Mouse (Mus musculus): ENCODE measurements around the gene Erc2. TPM values are rescaled to one million over a fixed set of nuclear protein-coding genes. Genes with fewer than 3 reads are reported as not detected.

Gene Erc2
- polyA plus RNA-seq, 1 experiment from 2014 or later: 33.9 TPM

- Histone ChIP-seq H3K36me3 (ENCODE audit: control insufficient read depth, insufficient read depth, low read length) (no peaks in the 10 kb centered on the region), H3K4me3 (ENCODE audit: low read depth, low read length) (no peak overlapping the region), H3K27me3 (ENCODE audit: control insufficient read depth, insufficient read depth, low read length) (no peaks in the 10 kb centered on the region), H3K27ac (ENCODE audit: low read depth, low read length) (no peak overlapping the region), H3K4me2 (replicated peaks; ENCODE audit: low read depth, low read length) (no peak overlapping the region), H3K9me3 (ENCODE audit: control insufficient read depth, low read length) (no peaks in the 10 kb centered on the region), H3K9ac (ENCODE audit: low read depth, low read length) (no peak overlapping the region), H3K4me1 (replicated peaks; ENCODE audit: control insufficient read depth, insufficient read depth, low read length) (no peaks in the 10 kb centered on the region)
- 87% methylated on average over 7 of the region's 7 CpGs for WGBS
- no peak for ATAC-seq (ENCODE audit: low FRiP score)
- no peak for DNase-seq (ENCODE audit: low spot score)
Measured at GRCm38 (mm10) chr14:28274826-28275225, 652.6 kb downstream of the Erc2 start.

DNA sequence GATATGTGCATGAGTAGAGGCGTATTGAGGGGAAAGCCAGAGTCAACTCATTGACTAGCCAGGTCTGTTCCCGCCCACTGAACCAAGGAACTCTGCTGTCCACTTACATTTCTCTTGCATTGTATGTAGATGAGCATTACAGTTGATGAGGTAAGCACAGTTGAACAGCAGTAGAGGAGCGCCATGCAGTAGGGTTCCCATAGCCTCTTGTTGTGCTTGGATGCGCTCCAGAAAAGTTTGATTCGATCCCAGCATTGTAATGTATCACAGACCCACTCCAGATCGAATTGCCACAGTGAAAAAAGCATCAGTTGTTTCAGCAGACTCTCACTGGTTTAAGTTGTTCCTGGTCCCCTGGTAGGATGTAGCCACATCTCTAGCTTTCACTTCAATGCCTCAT is 656.7 kb downstream of the Erc2 start:
- WGBS: 90% methylated on average over 6 of the region's 6 CpGs
- H3K36me3 ChIP-seq (ENCODE audit: control insufficient read depth, insufficient read depth, low read length): no peaks in the 10 kb centered on the region
- ATAC-seq (ENCODE audit: low FRiP score) (no peak), DNase-seq (ENCODE audit: low spot score) (no peak)
- H3K9ac ChIP-seq (ENCODE audit: low read depth, low read length): no peak overlapping the region
- no peak overlapping the region for H3K4me2 ChIP-seq (replicated peaks; ENCODE audit: low read depth, low read length)
- H3K27ac ChIP-seq (ENCODE audit: low read depth, low read length): no peak overlapping the region
- no peaks in the 10 kb centered on the region for H3K27me3 ChIP-seq (ENCODE audit: control insufficient read depth, insufficient read depth, low read length)
- no peaks in the 10 kb centered on the region for H3K9me3 ChIP-seq (ENCODE audit: control insufficient read depth, low read length)
- H3K4me1 ChIP-seq (replicated peaks; ENCODE audit: control insufficient read depth, insufficient read depth, low read length): no peaks in the 10 kb centered on the region
- H3K4me3 ChIP-seq (ENCODE audit: low read depth, low read length): no peak overlapping the region

- Histone ChIP-seq H3K4me1 (replicated peaks; ENCODE audit: control insufficient read depth, insufficient read depth, low read length) (no peaks in the 10 kb centered on the region), H3K4me2 (replicated peaks; ENCODE audit: low read depth, low read length) (no peak overlapping the region), H3K27ac (ENCODE audit: low read depth, low read length) (no peak overlapping the region), H3K36me3 (ENCODE audit: control insufficient read depth, insufficient read depth, low read length) (no peaks in the 10 kb centered on the region), H3K9ac (ENCODE audit: low read depth, low read length) (no peak overlapping the region), H3K9me3 (ENCODE audit: control insufficient read depth, low read length) (no peaks in the 10 kb centered on the region), H3K4me3 (ENCODE audit: low read depth, low read length) (no peak overlapping the region), H3K27me3 (ENCODE audit: control insufficient read depth, insufficient read depth, low read length) (no peaks in the 10 kb centered on the region)
- no peak for ATAC-seq (ENCODE audit: low FRiP score)
- 90% methylated on average over 1 of the region's 1 CpGs for WGBS
- no peak for DNase-seq (ENCODE audit: low spot score)
Measured at GRCm38 (mm10) chr14:28280376-28280775, 658.1 kb downstream of the Erc2 start.

- Histone ChIP-seq H3K9me3 (ENCODE audit: control insufficient read depth, low read length) (no peaks in the 10 kb centered on the region), H3K36me3 (ENCODE audit: control insufficient read depth, insufficient read depth, low read length) (no peaks in the 10 kb centered on the region), H3K27me3 (ENCODE audit: control insufficient read depth, insufficient read depth, low read length) (no peaks in the 10 kb centered on the region), H3K4me2 (replicated peaks; ENCODE audit: low read depth, low read length) (no peak overlapping the region), H3K4me1 (replicated peaks; ENCODE audit: control insufficient read depth, insufficient read depth, low read length) (no peaks in the 10 kb centered on the region), H3K4me3 (ENCODE audit: low read depth, low read length) (no peak overlapping the region), H3K27ac (ENCODE audit: low read depth, low read length) (no peak overlapping the region), H3K9ac (ENCODE audit: low read depth, low read length) (no peak overlapping the region)
- no peak for ATAC-seq (ENCODE audit: low FRiP score)
- 90% methylated on average over 1 of the region's 1 CpGs for WGBS
- DNase-seq (ENCODE audit: low spot score): no peak
Measured at GRCm38 (mm10) chr14:28283319-28284095, 661.3 kb downstream of the Erc2 start.

DNA sequence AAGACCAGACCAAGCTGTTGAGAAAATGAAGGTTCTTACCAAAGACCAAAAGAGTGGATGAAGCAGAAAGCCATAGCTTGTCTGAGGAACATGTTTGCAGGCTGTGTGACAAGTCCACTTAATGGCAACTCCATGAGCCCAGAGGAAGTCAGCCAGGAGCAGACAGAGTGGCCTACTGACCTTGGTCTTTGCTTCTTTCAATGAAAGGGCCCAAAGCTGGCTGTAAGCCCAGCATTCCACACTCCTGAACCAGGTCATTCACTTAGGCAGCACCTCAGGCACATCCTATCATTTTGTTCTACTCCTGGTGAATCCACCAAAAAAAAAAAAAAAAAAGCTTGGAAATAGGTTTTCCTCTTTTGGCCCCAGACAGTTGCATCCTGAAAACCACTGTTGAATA is 664.3 kb downstream of the Erc2 start:
- Histone ChIP-seq H3K9me3 (ENCODE audit: control insufficient read depth, low read length) (no peaks in the 10 kb centered on the region), H3K27ac (ENCODE audit: low read depth, low read length) (no peak overlapping the region), H3K4me1 (replicated peaks; ENCODE audit: control insufficient read depth, insufficient read depth, low read length) (no peaks in the 10 kb centered on the region), H3K36me3 (ENCODE audit: control insufficient read depth, insufficient read depth, low read length) (no peaks in the 10 kb centered on the region), H3K4me3 (ENCODE audit: low read depth, low read length) (no peak overlapping the region), H3K27me3 (ENCODE audit: control insufficient read depth, insufficient read depth, low read length) (no peaks in the 10 kb centered on the region), H3K9ac (ENCODE audit: low read depth, low read length) (no peak overlapping the region), H3K4me2 (replicated peaks; ENCODE audit: low read depth, low read length) (no peak overlapping the region)
- no peak for ATAC-seq (ENCODE audit: low FRiP score)
- DNase-seq (ENCODE audit: low spot score): no peak

GRCm38 (mm10) chr14:28288196-28288595 is 666.0 kb downstream of the Erc2 start:
- no peak overlapping the region for H3K9ac ChIP-seq (ENCODE audit: low read depth, low read length)
- no peak overlapping the region for H3K27ac ChIP-seq (ENCODE audit: low read depth, low read length)
- whole genome bisulfite sequencing: 88% methylated on average over 2 of the region's 2 CpGs

GRCm38 (mm10) chr14:28288926-28289325 is 666.7 kb downstream of the Erc2 start:
- Histone ChIP-seq H3K9me3 (ENCODE audit: control insufficient read depth, low read length) (no peaks in the 10 kb centered on the region), H3K4me1 (replicated peaks; ENCODE audit: control insufficient read depth, insufficient read depth, low read length) (no peaks in the 10 kb centered on the region)
- WGBS: 79% methylated on average over 2 of the region's 2 CpGs

More at GRCm38 (mm10) chr14:28288196-28288595, 666.0 kb downstream of the Erc2 start:
- no peaks in the 10 kb centered on the region for H3K9me3 ChIP-seq (ENCODE audit: control insufficient read depth, low read length)
- H3K4me3 ChIP-seq (ENCODE audit: low read depth, low read length): no peak overlapping the region
- DNase-seq (ENCODE audit: low spot score) (no peak), ATAC-seq (ENCODE audit: low FRiP score) (no peak)
- no peaks in the 10 kb centered on the region for H3K27me3 ChIP-seq (ENCODE audit: control insufficient read depth, insufficient read depth, low read length)
- no peaks in the 10 kb centered on the region for H3K4me1 ChIP-seq (replicated peaks; ENCODE audit: control insufficient read depth, insufficient read depth, low read length)
- no peak overlapping the region for H3K4me2 ChIP-seq (replicated peaks; ENCODE audit: low read depth, low read length)
- no peaks in the 10 kb centered on the region for H3K36me3 ChIP-seq (ENCODE audit: control insufficient read depth, insufficient read depth, low read length)

GRCm38 (mm10) chr14:28293921-28294320 is 671.7 kb downstream of the Erc2 start:
- 90% methylated on average over 5 of the region's 5 CpGs for WGBS

More at GRCm38 (mm10) chr14:28288926-28289325, 666.7 kb downstream of the Erc2 start:
- H3K36me3 ChIP-seq (ENCODE audit: control insufficient read depth, insufficient read depth, low read length): no peaks in the 10 kb centered on the region
- H3K4me2 ChIP-seq (replicated peaks; ENCODE audit: low read depth, low read length): no peak overlapping the region
- no peak overlapping the region for H3K4me3 ChIP-seq (ENCODE audit: low read depth, low read length)
- no peak overlapping the region for H3K9ac ChIP-seq (ENCODE audit: low read depth, low read length)
- ATAC-seq (ENCODE audit: low FRiP score) (no peak), DNase-seq (ENCODE audit: low spot score) (no peak)
- H3K27ac ChIP-seq (ENCODE audit: low read depth, low read length): no peak overlapping the region
- H3K27me3 ChIP-seq (ENCODE audit: control insufficient read depth, insufficient read depth, low read length): no peaks in the 10 kb centered on the region

DNA sequence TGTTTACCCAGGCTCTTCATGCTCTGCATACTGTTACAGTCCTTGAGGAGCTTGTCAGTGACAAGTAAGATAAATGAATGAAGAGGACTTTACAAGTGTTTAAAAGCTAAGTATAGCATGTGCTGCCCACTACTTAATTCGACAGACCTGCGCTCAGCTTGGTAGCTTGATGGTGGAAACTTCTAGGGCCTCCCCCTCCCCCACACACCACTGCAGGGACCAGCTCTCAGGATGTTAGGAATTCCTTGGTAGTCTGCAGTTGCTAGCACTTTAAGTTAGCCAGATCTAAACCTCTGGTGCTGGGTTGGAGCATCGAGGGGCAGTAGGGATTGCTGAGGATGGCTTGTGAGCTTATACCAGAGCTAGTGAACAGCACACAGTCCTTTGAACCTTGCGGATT is 672.9 kb downstream of the Erc2 start:
- WGBS: 78% methylated on average over 4 of the region's 4 CpGs
- ATAC-seq (ENCODE audit: low FRiP score) (no peak), DNase-seq (ENCODE audit: low spot score) (peak; percentile 9)
- no peaks in the 10 kb centered on the region for H3K9me3 ChIP-seq (ENCODE audit: control insufficient read depth, low read length)
- no peak overlapping the region for H3K4me2 ChIP-seq (replicated peaks; ENCODE audit: low read depth, low read length)
- H3K36me3 ChIP-seq (ENCODE audit: control insufficient read depth, insufficient read depth, low read length): no peaks in the 10 kb centered on the region
- no peak overlapping the region for H3K9ac ChIP-seq (ENCODE audit: low read depth, low read length)
- H3K27ac ChIP-seq (ENCODE audit: low read depth, low read length): no peak overlapping the region
- H3K27me3 ChIP-seq (ENCODE audit: control insufficient read depth, insufficient read depth, low read length): no peaks in the 10 kb centered on the region
- no peak overlapping the region for H3K4me3 ChIP-seq (ENCODE audit: low read depth, low read length)
- no peaks in the 10 kb centered on the region for H3K4me1 ChIP-seq (replicated peaks; ENCODE audit: control insufficient read depth, insufficient read depth, low read length)

More at GRCm38 (mm10) chr14:28293921-28294320, 671.7 kb downstream of the Erc2 start:
- Histone ChIP-seq H3K9ac (ENCODE audit: low read depth, low read length) (no peak overlapping the region), H3K27me3 (ENCODE audit: control insufficient read depth, insufficient read depth, low read length) (no peaks in the 10 kb centered on the region), H3K27ac (ENCODE audit: low read depth, low read length) (no peak overlapping the region), H3K4me3 (ENCODE audit: low read depth, low read length) (no peak overlapping the region), H3K4me2 (replicated peaks; ENCODE audit: low read depth, low read length) (no peak overlapping the region), H3K9me3 (ENCODE audit: control insufficient read depth, low read length) (no peaks in the 10 kb centered on the region), H3K36me3 (ENCODE audit: control insufficient read depth, insufficient read depth, low read length) (no peaks in the 10 kb centered on the region), H3K4me1 (replicated peaks; ENCODE audit: control insufficient read depth, insufficient read depth, low read length) (no peaks in the 10 kb centered on the region)
- DNase-seq (ENCODE audit: low spot score) (no peak), ATAC-seq (ENCODE audit: low FRiP score) (no peak)

All from hindbrain, embryonic 11.5 days (tissue).